Mouse (Mus musculus) E14TG2a.4 (cell line): ENCODE data around the gene Ina.
A peak's percentile ranks its signal among the peaks of the same experiment; 100 is the strongest.

Experiments used
- CTCF ChIP-seq: conservative IDR thresholded peaks from 2 replicates; pipeline ENCODE4 v1.5.1; 2014; ENCODE audit warnings: low read length
- NANOG ChIP-seq: IDR thresholded peaks from 2 replicates; pipeline ENCODE4 v1.6.1; 2014; ENCODE audit warnings: borderline replicate concordance, low read length, mixed read lengths
- POU5F1 ChIP-seq: IDR thresholded peaks from 2 replicates; pipeline ENCODE4 v1.6.1; 2014; ENCODE audit warnings: low read length, borderline replicate concordance

- TF ChIP-seq CTCF (peak; percentile 72), POU5F1 (no peak), NANOG (no peak)
Measured at GRCm38 (mm10) chr19:47065860-47066259, 51.4 kb downstream of the Ina start.
